Mouse (Mus musculus): ENCODE measurements around the gene Gm10112. TPM values are rescaled to one million over a fixed set of nuclear protein-coding genes. Genes with fewer than 3 reads are reported as not detected.

The Gm10112 gene
- total RNA-seq (2017): not detected in 2 replicates

DNA sequence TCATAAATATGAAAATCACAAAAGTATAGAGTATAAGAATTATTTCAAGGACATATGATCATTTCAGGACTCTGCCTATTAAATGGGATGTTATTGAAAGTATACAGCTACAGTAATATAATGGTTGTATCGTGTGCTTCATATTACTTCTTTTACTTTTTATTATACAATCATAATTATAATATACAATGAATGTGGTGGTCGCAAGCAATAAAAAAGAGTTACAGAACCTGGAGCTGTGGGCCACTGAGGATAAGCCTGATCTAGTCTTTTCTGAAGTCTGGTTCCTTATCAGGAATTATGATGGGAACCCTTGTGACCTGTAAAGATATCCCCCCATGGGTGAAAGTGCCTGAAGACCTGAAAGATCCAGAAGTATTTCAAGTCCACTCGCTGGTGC lies at the start of gene Gm10112:
TSS of gene Gm10112 (plus strand) at position 301 of the 400 bp plus-strand sequence.
- ATAC-seq (ENCODE audit: extremely low read depth, insufficient number of reproducible peaks, low FRiP score, poor library complexity, severe bottlenecking): no peak

DNA sequence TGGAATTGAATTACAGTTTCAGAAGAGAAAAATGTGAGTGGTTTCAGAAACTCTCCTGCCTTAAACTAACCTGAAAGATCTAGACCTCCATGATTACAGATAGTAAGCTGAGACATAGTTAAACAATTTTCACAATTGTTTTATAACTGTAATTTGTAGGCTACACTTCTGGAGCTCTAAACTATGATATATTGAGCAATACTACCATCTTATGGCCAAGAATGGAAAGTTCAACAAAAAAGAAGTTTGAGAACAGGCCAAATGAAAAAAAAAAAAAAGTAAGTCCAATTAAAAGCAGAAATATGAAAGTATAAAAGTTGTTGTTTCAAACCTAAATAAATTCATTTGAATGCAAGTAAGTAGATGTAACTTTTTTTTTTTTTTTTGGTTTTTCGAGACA lies 21.4 kb downstream of the Gm10112 start:
- ATAC-seq (ENCODE audit: extremely low read depth, insufficient number of reproducible peaks, low FRiP score, poor library complexity, severe bottlenecking): no peak

DNA sequence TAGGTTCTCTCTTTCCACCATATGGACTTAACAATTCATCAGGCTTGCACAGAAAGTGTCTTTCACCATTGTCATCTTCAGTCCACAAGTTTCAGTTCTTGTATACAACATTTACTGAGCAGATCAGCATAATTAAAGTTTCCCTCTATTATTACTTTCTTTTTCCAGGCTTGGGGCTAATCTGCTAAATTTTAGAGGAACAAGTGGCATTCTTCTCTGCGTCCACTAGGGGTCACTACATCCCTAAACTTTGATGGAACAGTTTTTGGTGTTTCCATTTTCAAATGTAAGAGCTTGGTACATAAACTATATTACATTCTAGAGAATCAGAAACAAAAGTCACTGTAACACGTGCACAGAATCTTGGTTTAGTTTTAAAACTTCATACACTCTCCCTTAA lies 28.2 kb downstream of the Gm10112 start:
- no peak for ATAC-seq (ENCODE audit: extremely low read depth, insufficient number of reproducible peaks, low FRiP score, poor library complexity, severe bottlenecking)

DNA sequence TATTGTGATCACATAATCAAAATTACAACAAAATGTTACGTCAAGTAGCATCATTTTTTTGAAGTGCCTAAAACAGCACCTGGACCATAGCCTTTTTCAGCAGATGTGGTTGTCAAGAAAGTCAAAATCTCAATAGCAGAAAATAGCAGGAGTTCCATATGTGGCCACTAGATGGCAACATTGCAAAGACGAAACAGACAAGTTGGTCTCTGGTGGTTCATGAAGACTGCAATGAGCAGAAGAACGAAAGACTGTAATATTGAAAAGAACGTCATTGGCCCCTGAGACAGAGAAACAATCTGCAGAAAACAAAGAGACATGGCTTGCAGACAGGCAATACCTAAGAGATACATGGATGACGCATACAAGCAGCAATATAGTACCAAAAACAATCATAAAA lies 42.1 kb downstream of the Gm10112 start:
- ATAC-seq (ENCODE audit: extremely low read depth, insufficient number of reproducible peaks, low FRiP score, poor library complexity, severe bottlenecking): no peak

Other genes starting within 250 kb of the Gm10112 start
- not detected in 2 replicates for gene Cylc1, start 57.9 kb upstream of the Gm10112 start, total RNA-seq (2017)

All from neutrophil, adult 5-6 weeks (primary cell).